Comparison of ENCODE assay signal across 9 mouse cellular contexts in genomic region chr1:42888541-42889349, GRCm38 (mm10). TPM values are rescaled to one million over a fixed set of nuclear protein-coding genes. Genes with fewer than 3 reads are reported as not detected.
DNase-seq lines count a peak whose midpoint lies in the region; ATAC-seq lines count a peak whose summit lies in the region.
"Had no signal": no experiment of that assay in that cellular context is flagged by ENCODE, and none has a peak within 500 bp of the region (broad histone marks: within the 10 kb centered on the region; RNA-seq: fewer than 3 reads in every experiment).

No protein-coding gene starts in this region.

- H3K4me1 ChIP-seq in embryonic facial prominence, embryonic 14.5 days (ENCODE audit: control insufficient read depth, insufficient read depth, low read length) = peaks cover 8% of the 10 kb centered on the region; the same call in 1 of the 2 replicates

- 39% methylated on average over 22 of the region's 22 CpGs for WGBS in embryonic facial prominence, embryonic 14.5 days

- no peak overlapping the region for H3K9ac ChIP-seq in embryonic facial prominence, embryonic 14.5 days (ENCODE audit: low read depth, low read length)

- peak; percentile 34 to 58 for DNase-seq in adrenal gland, postnatal 36 days
- DNase-seq in adrenal gland, postnatal 25 days = no peak
- DNase-seq in ES-CJ7 (ENCODE audit: low read depth, low spot score) = peak; percentile 25
- peak; percentile 36 for DNase-seq in embryonic facial prominence, embryonic 14.5 days (ENCODE audit: low spot score)
- peak; percentile 66 for DNase-seq in mesoderm, embryonic 11.5 days (ENCODE audit: low read depth, low spot score)
- no peak for DNase-seq in frontal cortex, postnatal 25 days (ENCODE audit: low spot score in 2 of 2)
- DNase-seq in spleen, postnatal 14 days (ENCODE audit: low spot score in 2 of 2) = no peak
- DNase-seq in urinary bladder, postnatal 25 days (ENCODE audit: low spot score) = no peak
- DNase-seq: kidney, postnatal 14 days had no signal

- H3K27me3 ChIP-seq in embryonic facial prominence, embryonic 14.5 days (replicated peaks; ENCODE audit: control insufficient read depth, insufficient read depth, low read length) = no peaks in the 10 kb centered on the region

- H3K36me3 ChIP-seq in embryonic facial prominence, embryonic 14.5 days (ENCODE audit: control insufficient read depth, insufficient read depth, low read length) = no peaks in the 10 kb centered on the region

- no peaks in the 10 kb centered on the region for H3K9me3 ChIP-seq in embryonic facial prominence, embryonic 14.5 days (ENCODE audit: control insufficient read depth, low read length)

- no peak overlapping the region for H3K4me3 ChIP-seq in embryonic facial prominence, embryonic 14.5 days (ENCODE audit: low read depth, low read length)

- H3K27ac ChIP-seq in embryonic facial prominence, embryonic 14.5 days (replicated peaks; ENCODE audit: low read depth, low read length) = no peak overlapping the region

- no peak overlapping the region for H3K4me2 ChIP-seq in embryonic facial prominence, embryonic 14.5 days (ENCODE audit: low read depth, low read length)

- no peak for ATAC-seq in embryonic facial prominence, embryonic 14.5 days (ENCODE audit: low read depth)

RNA-seq across cellular contexts. Expression of gene Mrps9, which starts 37.7 kb away (rescaled TPM):
- 10 to 100 TPM; 55.6 to 72.3 TPM for total RNA-seq in adrenal gland, postnatal 36 days (2021)
- total RNA-seq in adrenal gland, postnatal 25 days (2021) = 67.6 and 73.1 TPM in 2 replicates
- polyA plus RNA-seq in embryonic facial prominence, embryonic 14.5 days (2014; fragmentation: Nextera tagmentation; extraction: Ambion mirVana) = 44.5 and 48.1 TPM in 2 replicates

Comparison
In these comparisons a context has a peak if more than half of its experiments do, and no peak if none do; other contexts are left out.
1. DNase-seq: peak in adrenal gland, postnatal 36 days (2 of 2), ES-CJ7 (single experiment), embryonic facial prominence, embryonic 14.5 days (single experiment) and mesoderm, embryonic 11.5 days (single experiment); none in adrenal gland, postnatal 25 days (single experiment), frontal cortex, postnatal 25 days (0 of 2), spleen, postnatal 14 days (0 of 2) and urinary bladder, postnatal 25 days (single experiment).